Mouse (Mus musculus) CH12.LX (cell line): ENCODE measurements around the gene Myt1l. TPM values are rescaled to one million over a fixed set of nuclear protein-coding genes. Genes with fewer than 3 reads are reported as not detected.

Experiments
- DNase-seq: peaks from one replicate; pipeline ENCODE4 v3.0.0-alpha.2; 2013; ENCODE audit errors: extremely low read depth
- H3K27ac ChIP-seq: 2 replicates; pipeline ENCODE4 v1.5.1; 2012; ENCODE audit warnings: low read depth, mild to moderate bottlenecking, control low read depth, moderate library complexity; ENCODE audit not compliant: insufficient read depth
- H3K27me3 ChIP-seq: replicated peaks from 2 replicates; pipeline ENCODE3; 2012; ENCODE audit warnings: inconsistent platforms
- H3K36me3 ChIP-seq, 2 experiments: replicated peaks in 1 of 2; 2 replicates each; pipeline versions ENCODE3 to v1.6.1; 2012; ENCODE audit warnings: inconsistent platforms in 1 of 2, low read length in 1 of 2, mild to moderate bottlenecking in 1 of 2, mixed read lengths in 1 of 2, moderate library complexity in 1 of 2; ENCODE audit not compliant: control insufficient read depth in 1 of 2, insufficient read depth in 1 of 2
- H3K4me1 ChIP-seq, 2 experiments: 2 replicates each; pipeline ENCODE4 v1.6.1; 2012; ENCODE audit warnings: inconsistent platforms in 1 of 2, moderate library complexity in 1 of 2; ENCODE audit not compliant: insufficient read depth in 2 of 2, control insufficient read depth in 1 of 2
- H3K4me2 ChIP-seq: 2 replicates; pipeline ENCODE4 v1.6.1; 2012; ENCODE audit warnings: low read depth, mild to moderate bottlenecking, control low read depth; ENCODE audit not compliant: poor library complexity, insufficient read depth, severe bottlenecking
- H3K4me3 ChIP-seq, 3 experiments: fragments of 150-350 bp in 1 of 3; sonication (generic) in 1 of 3; replicated peaks in 1 of 3; 2 replicates each; pipeline versions ENCODE3 to v1.5.1; 2011 to 2012; ENCODE audit warnings: low read depth in 2 of 3, low read length in 2 of 3, mild to moderate bottlenecking in 2 of 3, moderate library complexity in 2 of 3, control low read depth in 1 of 3, improper control_type of control experiment in 1 of 3, inconsistent platforms in 1 of 3, mixed read lengths in 1 of 3; ENCODE audit not compliant: poor library complexity in 1 of 3
- H3K79me2 ChIP-seq: replicated peaks from 2 replicates; pipeline ENCODE4 v1.6.1; 2012; ENCODE audit warnings: mild to moderate bottlenecking, moderate library complexity; ENCODE audit not compliant: control insufficient read depth, poor library complexity, insufficient read depth, severe bottlenecking; ENCODE audit errors: extremely low read depth
- H3K9ac ChIP-seq: 2 replicates; pipeline ENCODE4 v1.6.1; 2012; ENCODE audit warnings: low read depth, mild to moderate bottlenecking, control low read depth, moderate library complexity; ENCODE audit not compliant: insufficient read depth
- H3K9me3 ChIP-seq: replicated peaks from 2 replicates; pipeline ENCODE3; 2012; ENCODE audit warnings: low read length, inconsistent platforms, mixed read lengths
- CHD1 ChIP-seq: IDR thresholded peaks from 2 replicates; pipeline ENCODE4 v1.6.1; 2012; ENCODE audit warnings: low read depth, low read length, improper control_type of control experiment, inconsistent platforms
- CTCF ChIP-seq, 2 experiments: IDR thresholded peaks in 1 of 2; conservative IDR thresholded peaks in 1 of 2; 2 replicates each; pipeline ENCODE4 v1.5.1; 2011 to 2012; ENCODE audit warnings: low read depth in 2 of 2, low read length in 2 of 2, improper control_type of control experiment in 1 of 2, inconsistent platforms in 1 of 2, mild to moderate bottlenecking in 1 of 2, moderate library complexity in 1 of 2
- E2F4 ChIP-seq: IDR thresholded peaks from 2 replicates; pipeline ENCODE4 v1.6.1; 2011; ENCODE audit warnings: low read depth, low read length, improper control_type of control experiment; ENCODE audit not compliant: insufficient replicate concordance
- KAT2A ChIP-seq: IDR thresholded peaks from 2 replicates; pipeline ENCODE4 v1.6.1; 2012; ENCODE audit warnings: low read length, improper control_type of control experiment, inconsistent platforms; ENCODE audit not compliant: insufficient replicate concordance
- MXI1 ChIP-seq: IDR thresholded peaks from 2 replicates; pipeline ENCODE4 v1.6.1; 2011; ENCODE audit warnings: mild to moderate bottlenecking, low read depth, low read length, improper control_type of control experiment
- NELFE ChIP-seq: IDR thresholded peaks from 2 replicates; pipeline ENCODE4 v1.6.1; 2011; ENCODE audit warnings: low read depth, low read length, improper control_type of control experiment
- POLR2A ChIP-seq: IDR thresholded peaks from 2 replicates; pipeline ENCODE4 v1.6.1; 2011; ENCODE audit warnings: low read depth, mild to moderate bottlenecking, improper control_type of control experiment, low read length
- RAD21 ChIP-seq: IDR thresholded peaks from 2 replicates; pipeline ENCODE4 v1.6.1; 2011; ENCODE audit warnings: low read depth, mild to moderate bottlenecking, low read length, improper control_type of control experiment, moderate library complexity
- TBP ChIP-seq: conservative IDR thresholded peaks from 2 replicates; pipeline ENCODE4 v1.6.1; 2011; ENCODE audit warnings: low read depth, low read length, improper control_type of control experiment
- TCF12 ChIP-seq: IDR thresholded peaks from 2 replicates; pipeline ENCODE4 v1.6.1; 2014; ENCODE audit warnings: low read depth, mild to moderate bottlenecking, inconsistent platforms, low read length, improper control_type of control experiment
- UBTF ChIP-seq: IDR thresholded peaks from 2 replicates; pipeline ENCODE4 v1.6.1; 2012; ENCODE audit warnings: low read depth, mild to moderate bottlenecking, inconsistent platforms, low read length, improper control_type of control experiment, moderate library complexity
- USF1 ChIP-seq: IDR thresholded peaks from 2 replicates; pipeline ENCODE4 v1.6.1; 2014; ENCODE audit warnings: low read depth, mild to moderate bottlenecking, inconsistent platforms, low read length, improper control_type of control experiment
- ZC3H11A ChIP-seq: IDR thresholded peaks from 2 replicates; pipeline ENCODE4 v1.6.1; 2012; ENCODE audit warnings: low read depth, mild to moderate bottlenecking, inconsistent platforms, low read length, improper control_type of control experiment
- ZNF384 ChIP-seq: IDR thresholded peaks from 2 replicates; pipeline ENCODE4 v1.6.1; 2012; ENCODE audit warnings: low read depth, low read length, improper control_type of control experiment, inconsistent platforms
- dilution Hi-C: fragments of 300-500 bp; cut with MboI; formaldehyde crosslinking; loops from 2 replicates; pipeline ENCODE4 v1.14.3; 2020; ENCODE audit warnings: low sequenced_read_pairs; ENCODE audit not compliant: extremely low pct_unique_long_range_greater_than_20kb, extremely low pct_ligation_motif_present
- in situ Hi-C: fragments of 300-500 bp; cut with MboI; formaldehyde crosslinking; loops from 3 replicates; pipeline ENCODE4 v1.14.3; 2019; ENCODE audit warnings: low sequenced_read_pairs, low pct_ligation_motif_present, low pct_unique_long_range_greater_than_20kb, mixed read lengths
- polyA plus RNA-seq: library from polyadenylated mRNA; unstranded; fragments of >175 nt; gene quantifications from 2 replicates; pipeline ENCODE4 v1.2.1, GENCODE M21; 2012; ENCODE audit warnings: low read depth; ENCODE audit not compliant: insufficient read length
- total RNA-seq, 2 experiments: library from RNA; depleted of rRNA; stranded (reverse); fragments of 300-350 nt in 1 of 2; fragments of >200 nt in 1 of 2; gene quantifications; 2 replicates each; pipeline ENCODE4 v1.2.3; 2012 to 2014

Gene Myt1l
- total and polyA plus RNA-seq, 3 experiments = 0.31 to 1.1 TPM; not detected in 1

DNA sequence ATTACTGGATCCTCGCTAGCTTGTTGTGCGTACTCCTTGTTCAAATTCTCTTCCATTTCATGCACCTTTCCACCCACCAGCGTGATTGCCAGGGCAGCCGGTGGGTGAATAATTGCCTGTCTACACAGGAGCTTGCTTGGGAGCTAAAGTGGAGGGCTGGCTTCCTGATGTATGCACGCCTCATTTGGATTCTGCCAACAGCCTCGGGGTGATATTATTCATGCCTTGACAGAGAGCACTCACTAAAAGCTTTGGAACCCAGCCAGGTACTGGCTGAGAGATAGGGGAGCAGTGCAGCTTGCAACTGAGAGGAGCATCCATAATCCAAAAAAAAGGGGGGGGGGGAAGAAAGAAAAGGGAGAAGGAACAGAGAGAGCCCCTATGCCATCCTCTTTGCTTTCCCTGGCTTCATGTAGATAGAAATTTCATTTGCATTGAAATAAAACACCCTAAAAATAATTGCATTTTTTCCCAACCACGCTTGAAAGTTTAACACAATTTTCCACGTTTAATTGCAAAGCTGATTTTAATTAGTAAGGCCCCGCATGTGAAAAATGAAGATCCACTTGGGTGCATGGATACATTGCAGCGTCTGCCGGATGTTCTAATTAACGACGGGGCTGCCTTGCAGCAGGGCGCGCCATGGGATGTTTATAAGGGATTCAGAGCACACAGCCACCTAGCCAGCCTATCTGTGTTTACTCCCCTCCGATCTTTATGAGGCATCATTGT lies 261.3 kb downstream of the Myt1l start:
- no peaks in the 10 kb centered on the region for H3K4me1 ChIP-seq
- no peaks in the 10 kb centered on the region for H3K79me2 ChIP-seq
- H3K4me3 ChIP-seq = no peak overlapping the region
- no peak overlapping the region for H3K4me2 ChIP-seq
- H3K27me3 ChIP-seq = no peaks in the 10 kb centered on the region
- in situ Hi-C loops = no loop called here
- no peak overlapping the region for H3K9ac ChIP-seq
- dilution Hi-C loops = no loop called here
- no peak for DNase-seq
- H3K36me3 ChIP-seq = no peaks in the 10 kb centered on the region
- no peaks in the 10 kb centered on the region for H3K9me3 ChIP-seq
- no peak overlapping the region for H3K27ac ChIP-seq
- TF ChIP-seq MXI1 = no peak
- TF ChIP-seq ZNF384 = no peak
- TF ChIP-seq E2F4 = no peak
- no peak for TF ChIP-seq NELFE
- TF ChIP-seq KAT2A = no peak
- TF ChIP-seq RAD21 = no peak
- no peak for TF ChIP-seq ZC3H11A
- no peak for TF ChIP-seq UBTF

DNA sequence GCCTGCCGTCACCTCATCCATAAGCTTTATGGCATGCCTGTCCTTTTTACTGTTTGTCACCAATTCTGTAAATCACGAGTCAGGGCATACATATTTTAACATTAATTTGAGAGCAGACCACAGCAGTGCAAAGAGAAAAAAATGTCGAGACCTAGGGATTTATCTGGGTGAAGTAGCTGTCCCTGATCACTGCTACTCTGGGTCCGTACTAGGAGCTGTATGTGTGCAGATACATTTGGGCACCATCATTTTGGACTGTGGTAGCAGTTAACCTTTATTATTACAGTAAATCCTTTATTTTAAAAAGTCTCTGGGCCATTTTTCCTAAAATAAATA lies 261.8 kb downstream of the Myt1l start:
- Histone ChIP-seq H3K79me2 (no peaks in the 10 kb centered on the region), H3K4me1 (no peaks in the 10 kb centered on the region), H3K9me3 (no peaks in the 10 kb centered on the region), H3K36me3 (no peaks in the 10 kb centered on the region), H3K27ac (no peak overlapping the region)
- no peak for DNase-seq
- in situ Hi-C loops = no loop called here
- dilution Hi-C loops = no loop called here
- TF ChIP-seq TBP (no peak), TCF12 (no peak)
- TF ChIP-seq, all 38 proteins: peak for 0
- no peak overlapping the region for H3K9ac ChIP-seq
- H3K27me3 ChIP-seq = no peaks in the 10 kb centered on the region
- no peak overlapping the region for H3K4me2 ChIP-seq
- H3K4me3 ChIP-seq = no peak overlapping the region

DNA sequence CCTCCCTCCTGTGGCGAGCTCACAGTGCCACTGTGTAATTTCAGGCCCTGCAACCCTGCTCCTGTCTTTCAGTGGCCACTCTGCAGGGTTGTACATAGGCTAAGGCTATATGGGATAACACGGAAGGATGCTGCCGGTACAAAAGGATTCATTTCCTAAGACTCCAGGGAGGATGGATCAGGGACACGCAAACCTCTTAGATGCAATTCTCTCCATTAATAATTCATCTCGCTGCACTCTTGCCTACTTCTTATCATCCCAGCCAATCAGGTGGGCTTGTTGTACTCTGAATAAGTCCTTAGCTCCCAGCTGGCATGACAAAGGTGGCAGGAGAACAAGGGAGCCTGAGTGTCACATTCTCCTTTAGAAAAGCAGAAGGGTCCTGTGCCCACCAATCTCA lies 264.8 kb downstream of the Myt1l start:
- dilution Hi-C loops (no loop called here), in situ Hi-C loops (no loop called here)
- H3K9me3 ChIP-seq = no peaks in the 10 kb centered on the region

More for the DNA sequence above, 264.8 kb downstream of the Myt1l start:
- Histone ChIP-seq H3K36me3 (no peaks in the 10 kb centered on the region), H3K27ac (no peak overlapping the region)
- DNase-seq = no peak
- TF ChIP-seq USF1 = no peak
- no peak for TF ChIP-seq CTCF (conservative IDR thresholded peaks at IDR 0.05 in 1 of 2, IDR thresholded peaks at IDR 0.05 in 1 of 2; ENCODE audit: low read depth in 2 of 2, low read length in 2 of 2)
- TF ChIP-seq POLR2A = no peak
- no peak for TF ChIP-seq ZC3H11A
- TF ChIP-seq CHD1 = no peak
- no peak for TF ChIP-seq ZNF384
- TF ChIP-seq, all 38 proteins: peak for 0
- Histone ChIP-seq H3K79me2 (no peaks in the 10 kb centered on the region), H3K4me2 (no peak overlapping the region), H3K9ac (no peak overlapping the region), H3K27me3 (no peaks in the 10 kb centered on the region), H3K4me3 (no peak overlapping the region), H3K4me1 (no peaks in the 10 kb centered on the region)
